Mouse (Mus musculus) liver, postnatal 0 days (tissue): ENCODE measurements around the gene Lrrc41.

Source experiments
- CTCF ChIP-seq: sonication (generic); IDR thresholded peaks from 2 replicates; pipeline ENCODE4 v1.5.1; 2016; ENCODE audit warnings: antibody characterized with exemption, low read depth
- EP300 ChIP-seq: IDR thresholded peaks from 2 replicates; pipeline ENCODE4 v1.6.1; 2016; ENCODE audit warnings: antibody characterized with exemption, low read depth, mild to moderate bottlenecking

GRCm38 (mm10) chr4:116105278-116105677 is 30.2 kb downstream of the Lrrc41 start:
- no peak for TF ChIP-seq CTCF
- TF ChIP-seq EP300 = no peak
